Mouse (Mus musculus): ENCODE measurements around the gene Cbx5. TPM values are rescaled to one million over a fixed set of nuclear protein-coding genes. Genes with fewer than 3 reads are reported as not detected.

Gene Cbx5
- polyA plus RNA-seq, 1 experiment, result 54.8 TPM

- H3K27me3 ChIP-seq (ENCODE audit: control insufficient read depth, insufficient read depth, insufficient read length), result no peaks in the 10 kb centered on the region
- TF ChIP-seq TCF12 (IDR thresholded peaks at IDR 0.05; ENCODE audit: insufficient read depth, poor library complexity, severe bottlenecking), result no peak
- TF ChIP-seq MYOD1 (IDR thresholded peaks at IDR 0.05; ENCODE audit: control insufficient read depth in 1 of 3, insufficient read length in 2 of 3, low read depth in 2 of 3), result no peak
- TF ChIP-seq CEBPB (IDR thresholded peaks at IDR 0.05; ENCODE audit: insufficient read depth, poor library complexity, severe bottlenecking), result peak; percentile 53; the same call in 1 of the 2 replicates
- TF ChIP-seq MYOG (IDR thresholded peaks at IDR 0.05; ENCODE audit: control insufficient read depth in 1 of 3, insufficient read depth in 1 of 3, insufficient read length in 2 of 3, low read depth in 2 of 3), result no peak
- no peak for TF ChIP-seq E2F4 (IDR thresholded peaks at IDR 0.05; ENCODE audit: insufficient read depth)
- TF ChIP-seq POLR2AphosphoS2 (IDR thresholded peaks at IDR 0.05; ENCODE audit: insufficient read length, low read depth), result no peak
- TF ChIP-seq POLR2A (IDR thresholded peaks at IDR 0.05; ENCODE audit: insufficient read length, low read depth), result no peak
- TF ChIP-seq REST (IDR thresholded peaks at IDR 0.05; ENCODE audit: insufficient read depth, insufficient read length), result no peak
- no peak for TF ChIP-seq TCF3 (IDR thresholded peaks at IDR 0.05; ENCODE audit: insufficient read length, low read depth)
- no peak overlapping the region for H3K4me3 ChIP-seq
- H3ac ChIP-seq (ENCODE audit: control insufficient read depth, insufficient read length), result no peak overlapping the region
- peaks cover 89% of the 10 kb centered on the region for H3K79me2 ChIP-seq (ENCODE audit: control insufficient read depth, insufficient read depth)
- H3K4me2 ChIP-seq (ENCODE audit: low read depth), result peak overlapping the region; percentile 79
- H3K36me3 ChIP-seq (ENCODE audit: control insufficient read depth, insufficient read depth), result no peaks in the 10 kb centered on the region
These were observed 18.2 kb downstream of the Cbx5 start for GRCm38 (mm10) chr15:103221386-103221785.

- Histone ChIP-seq H3K36me3 (ENCODE audit: control insufficient read depth, insufficient read depth) (no peaks in the 10 kb centered on the region), H3K79me2 (ENCODE audit: control insufficient read depth, insufficient read depth) (peaks cover 89% of the 10 kb centered on the region), H3K4me2 (ENCODE audit: low read depth) (peak overlapping the region; percentile 79), H3ac (ENCODE audit: control insufficient read depth, insufficient read length) (no peak overlapping the region), H3K27me3 (ENCODE audit: control insufficient read depth, insufficient read depth, insufficient read length) (no peaks in the 10 kb centered on the region), H3K4me3 (no peak overlapping the region)
- peak; percentile 60; the same call in 1 of the 2 replicates for TF ChIP-seq CEBPB (IDR thresholded peaks at IDR 0.05; ENCODE audit: insufficient read depth, poor library complexity, severe bottlenecking)
- no peak for TF ChIP-seq SRF (IDR thresholded peaks at IDR 0.05; ENCODE audit: control insufficient read depth, insufficient read length, low read depth)
- no peak for TF ChIP-seq TCF3 (IDR thresholded peaks at IDR 0.05; ENCODE audit: insufficient read length, low read depth)
- no peak for TF ChIP-seq POLR2A (IDR thresholded peaks at IDR 0.05; ENCODE audit: insufficient read length, low read depth)
- no peak for TF ChIP-seq E2F4 (IDR thresholded peaks at IDR 0.05; ENCODE audit: insufficient read depth)
- no peak for TF ChIP-seq MYOG (IDR thresholded peaks at IDR 0.05; ENCODE audit: control insufficient read depth in 1 of 3, insufficient read depth in 1 of 3, insufficient read length in 2 of 3, low read depth in 2 of 3)
- TF ChIP-seq USF1 (IDR thresholded peaks at IDR 0.05; ENCODE audit: low read depth), result peak; percentile 20
- TF ChIP-seq MAX (IDR thresholded peaks at IDR 0.05; ENCODE audit: low read depth), result no peak
- no peak for TF ChIP-seq REST (IDR thresholded peaks at IDR 0.05; ENCODE audit: insufficient read depth, insufficient read length)
- TF ChIP-seq POLR2AphosphoS2 (IDR thresholded peaks at IDR 0.05; ENCODE audit: insufficient read length, low read depth), result no peak
- peak in 1 of 3 experiments; percentile 13 for TF ChIP-seq MYOD1 (IDR thresholded peaks at IDR 0.05; ENCODE audit: control insufficient read depth in 1 of 3, insufficient read length in 2 of 3, low read depth in 2 of 3)
- no peak for TF ChIP-seq TCF12 (IDR thresholded peaks at IDR 0.05; ENCODE audit: insufficient read depth, poor library complexity, severe bottlenecking)
These were observed 18.8 kb downstream of the Cbx5 start for GRCm38 (mm10) chr15:103220785-103221184.

GRCm38 (mm10) chr15:103216052-103216451 is 23.6 kb downstream of the Cbx5 start:
- peak overlapping the region; percentile 28 for H3K4me3 ChIP-seq
- peaks cover 92% of the 10 kb centered on the region for H3K79me2 ChIP-seq (ENCODE audit: control insufficient read depth, insufficient read depth)
- no peak overlapping the region for H3ac ChIP-seq (ENCODE audit: control insufficient read depth, insufficient read length)
- TF ChIP-seq MYOD1 (IDR thresholded peaks at IDR 0.05; ENCODE audit: control insufficient read depth in 1 of 3, insufficient read length in 2 of 3, low read depth in 2 of 3), result peak in 1 of 3 experiments; percentile 50
- peak; percentile 5 for TF ChIP-seq TCF12 (IDR thresholded peaks at IDR 0.05; ENCODE audit: insufficient read depth, poor library complexity, severe bottlenecking)
- TF ChIP-seq MYOG (IDR thresholded peaks at IDR 0.05; ENCODE audit: control insufficient read depth in 1 of 3, insufficient read depth in 1 of 3, insufficient read length in 2 of 3, low read depth in 2 of 3), result no peak
- H3K4me2 ChIP-seq (ENCODE audit: low read depth), result peak overlapping the region; percentile 98
- no peaks in the 10 kb centered on the region for H3K27me3 ChIP-seq (ENCODE audit: control insufficient read depth, insufficient read depth, insufficient read length)
- peaks cover 23% of the 10 kb centered on the region for H3K36me3 ChIP-seq (ENCODE audit: control insufficient read depth, insufficient read depth)

GRCm38 (mm10) chr15:103214971-103215907 is 24.4 kb downstream of the Cbx5 start:
- Histone ChIP-seq H3K36me3 (ENCODE audit: control insufficient read depth, insufficient read depth) (peaks cover 31% of the 10 kb centered on the region), H3ac (ENCODE audit: control insufficient read depth, insufficient read length) (no peak overlapping the region), H3K4me2 (ENCODE audit: low read depth) (peak overlapping the region; percentile 98), H3K79me2 (ENCODE audit: control insufficient read depth, insufficient read depth) (peaks cover 94% of the 10 kb centered on the region), H3K27me3 (ENCODE audit: control insufficient read depth, insufficient read depth, insufficient read length) (no peaks in the 10 kb centered on the region), H3K4me3 (peak overlapping the region; percentile 28)
- TF ChIP-seq USF1 (IDR thresholded peaks at IDR 0.05; ENCODE audit: low read depth) (no peak), TCF3 (IDR thresholded peaks at IDR 0.05; ENCODE audit: insufficient read length, low read depth) (peak; percentile 92), TCF12 (IDR thresholded peaks at IDR 0.05; ENCODE audit: insufficient read depth, poor library complexity, severe bottlenecking) (peak; percentile 92), MYOD1 (IDR thresholded peaks at IDR 0.05; ENCODE audit: control insufficient read depth in 1 of 3, insufficient read length in 2 of 3, low read depth in 2 of 3) (peak; percentile 27 to 99 (median 99)), E2F4 (IDR thresholded peaks at IDR 0.05; ENCODE audit: insufficient read depth) (peak; percentile 67), MYOG (IDR thresholded peaks at IDR 0.05; ENCODE audit: control insufficient read depth in 1 of 3, insufficient read depth in 1 of 3, insufficient read length in 2 of 3, low read depth in 2 of 3) (peak; percentile 77 to 100 (median 98)), REST (IDR thresholded peaks at IDR 0.05; ENCODE audit: insufficient read depth, insufficient read length) (no peak), POLR2AphosphoS2 (IDR thresholded peaks at IDR 0.05; ENCODE audit: insufficient read length, low read depth) (peak; percentile 29), MAX (IDR thresholded peaks at IDR 0.05; ENCODE audit: low read depth) (no peak), CEBPB (IDR thresholded peaks at IDR 0.05; ENCODE audit: insufficient read depth, poor library complexity, severe bottlenecking) (no peak), SRF (IDR thresholded peaks at IDR 0.05; ENCODE audit: control insufficient read depth, insufficient read length, low read depth) (no peak), POLR2A (IDR thresholded peaks at IDR 0.05; ENCODE audit: insufficient read length, low read depth) (peak; percentile 43)

Data from myocyte (in vitro differentiated cells).